Mouse (Mus musculus): ENCODE data around the gene Nobox.

The Nobox gene

GRCm38 (mm10) chr6:43272597-43272996, 36.8 kb downstream of the Nobox start:
- DNase-seq: peak; percentile 26

- DNase-seq: peak; percentile 64
Measured at GRCm38 (mm10) chr6:43266356-43266755, 43.0 kb downstream of the Nobox start.

- DNase-seq: peak; percentile 91
Measured at GRCm38 (mm10) chr6:43265363-43266041, 43.9 kb downstream of the Nobox start, which contains the start of gene Arhgef5. Gene Arhgef5 (plus strand): TSS chr6:43265582.

- no peak for DNase-seq
Measured at GRCm38 (mm10) chr6:43260756-43261155, 48.6 kb downstream of the Nobox start.

GRCm38 (mm10) chr6:43254193-43254926, 55.0 kb downstream of the Nobox start:
- no peak for DNase-seq
